Mouse (Mus musculus) 416B (cell line): ENCODE measurements around the gene Fam198a.

Source experiments
- DNase-seq: peaks from one replicate; pipeline ENCODE4 v3.0.0; 2011; ENCODE audit warnings: low read depth

The Fam198a gene

DNA sequence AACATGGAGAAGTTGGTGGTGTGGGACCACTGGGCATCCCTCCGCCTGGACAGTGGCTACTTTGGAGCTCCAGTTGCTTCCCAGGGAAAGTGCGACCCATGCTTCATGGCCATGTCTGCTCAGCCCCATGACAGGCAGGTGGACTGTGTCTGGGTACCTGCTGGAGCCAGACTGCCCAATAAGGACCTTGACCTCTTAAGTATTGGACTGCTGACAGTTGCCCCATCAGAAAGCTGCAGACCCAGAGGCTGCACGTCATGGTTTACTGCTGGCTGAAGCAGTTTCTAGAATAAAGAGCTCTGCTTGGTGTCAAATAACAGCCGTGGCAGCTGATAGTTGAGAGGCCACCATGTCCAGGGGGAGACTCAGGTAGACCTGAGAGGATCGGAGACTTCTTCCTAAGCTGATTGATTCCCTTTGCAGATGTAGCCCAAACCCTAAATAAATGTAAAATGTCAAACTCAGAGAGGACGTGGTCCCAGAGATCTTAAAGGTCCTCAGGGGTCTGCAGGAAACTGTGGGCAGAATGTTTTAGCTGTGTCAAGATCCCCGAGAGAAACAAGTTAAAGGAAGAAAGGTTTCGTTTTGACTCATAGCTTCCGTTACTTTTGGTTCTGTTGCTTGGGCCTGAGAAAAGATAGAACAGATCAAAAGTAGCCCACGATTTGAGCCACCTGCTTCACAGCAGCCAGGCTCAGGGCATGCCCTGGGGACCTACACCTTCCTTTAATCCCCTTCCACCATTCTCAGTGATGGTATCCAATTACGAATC, 24.0 kb upstream of the Fam198a start:
- peak; percentile 26 for DNase-seq

DNA sequence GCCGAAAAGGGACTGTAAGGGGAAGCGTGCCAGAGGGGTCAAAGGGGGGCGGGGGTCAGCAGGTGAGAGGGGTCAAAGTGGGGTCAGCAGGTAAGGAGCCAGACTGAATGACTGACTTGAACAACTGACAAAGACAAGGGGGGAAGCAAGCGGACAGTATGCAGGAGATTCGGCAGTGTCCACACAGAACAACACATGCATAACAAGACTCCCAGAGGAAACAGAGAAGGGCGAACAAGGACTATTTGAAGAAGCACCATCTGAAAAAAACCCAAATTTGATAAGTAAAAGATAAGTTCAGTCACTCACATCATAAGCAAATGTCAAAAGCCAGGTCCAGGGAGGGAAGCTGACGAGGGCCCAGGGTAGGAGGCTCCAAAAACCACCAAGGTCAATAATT, 23.1 kb upstream of the Fam198a start:
- no peak for DNase-seq

DNA sequence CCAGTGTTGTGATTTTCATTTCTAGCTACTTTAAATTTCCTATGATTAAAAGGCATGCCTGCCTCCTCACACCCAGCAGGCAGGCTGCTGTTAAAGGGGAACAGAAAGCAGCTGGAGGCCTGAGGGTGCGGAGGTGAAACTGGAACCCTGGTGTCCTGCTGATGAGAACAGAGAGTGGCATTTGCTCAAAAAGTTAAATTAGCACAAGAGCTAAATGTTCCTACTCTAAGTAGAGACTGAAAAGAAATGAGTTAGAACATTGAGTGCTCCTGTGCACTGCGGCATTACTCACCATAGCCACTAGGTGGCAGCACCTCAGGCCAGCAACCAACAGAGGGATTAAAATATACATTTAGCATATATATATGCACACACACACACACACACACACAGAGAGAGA, 22.3 kb upstream of the Fam198a start:
- peak; percentile 38 for DNase-seq

DNA sequence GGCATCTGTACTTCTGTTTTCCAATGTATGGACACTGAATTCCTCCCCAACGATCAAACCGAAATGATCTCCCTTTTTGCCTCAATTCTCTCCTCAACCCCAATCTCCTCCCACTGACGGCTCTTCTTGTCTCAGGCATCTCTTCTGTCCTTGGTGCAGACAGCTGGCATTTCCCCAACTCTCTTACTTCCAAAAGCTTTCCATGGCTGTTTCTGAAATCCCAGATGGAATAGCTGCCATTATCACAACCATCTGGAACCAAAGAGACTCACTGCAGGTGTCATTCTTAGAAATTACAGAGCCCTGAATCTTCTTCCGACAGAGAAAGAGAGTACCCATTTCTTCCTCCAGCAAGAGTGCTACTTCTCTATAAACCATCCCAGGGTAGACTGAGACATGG, 15.9 kb upstream of the Fam198a start:
- DNase-seq: no peak

DNA sequence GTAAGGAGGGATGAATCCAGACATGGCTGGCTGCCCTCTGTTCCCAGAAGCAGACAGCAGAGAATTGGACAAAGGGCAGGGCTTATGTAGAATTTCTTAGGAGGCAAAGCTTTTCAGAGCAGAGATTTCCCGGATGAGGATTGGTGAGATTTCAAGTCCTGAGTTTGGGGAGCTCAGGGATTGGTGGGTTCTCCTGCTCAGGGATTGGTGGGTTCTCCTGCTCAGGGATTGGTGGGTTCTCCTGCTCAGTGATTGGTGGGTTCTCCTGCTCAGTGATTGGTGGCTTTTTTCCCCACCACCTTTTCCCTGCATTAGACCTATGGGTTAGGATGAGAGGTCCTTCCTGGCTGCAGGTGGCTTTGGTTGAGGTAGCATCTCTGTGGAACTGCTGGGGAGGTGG, 13.8 kb upstream of the Fam198a start:
- no peak for DNase-seq

DNA sequence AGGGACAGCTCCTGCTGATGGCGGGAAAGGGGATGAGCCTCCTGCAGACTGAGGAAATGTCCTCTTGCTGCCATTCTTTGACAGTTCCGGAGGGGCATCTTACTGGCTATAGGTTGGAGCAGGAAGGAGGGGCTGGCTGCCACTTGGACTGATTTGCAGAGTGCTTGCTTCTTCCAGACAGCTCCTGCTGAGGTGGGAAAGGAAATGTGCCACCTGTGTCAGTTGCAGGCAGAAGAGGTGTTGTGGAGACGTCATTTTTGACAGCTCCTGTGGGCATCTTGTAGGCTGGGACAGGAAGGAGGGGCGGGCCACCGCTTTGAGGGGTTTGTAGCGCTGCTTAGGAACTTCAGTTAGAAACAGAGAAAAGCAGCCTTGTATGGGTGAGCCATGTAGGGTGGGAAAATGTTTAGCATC, 13.3 kb upstream of the Fam198a start:
- DNase-seq: no peak

DNA sequence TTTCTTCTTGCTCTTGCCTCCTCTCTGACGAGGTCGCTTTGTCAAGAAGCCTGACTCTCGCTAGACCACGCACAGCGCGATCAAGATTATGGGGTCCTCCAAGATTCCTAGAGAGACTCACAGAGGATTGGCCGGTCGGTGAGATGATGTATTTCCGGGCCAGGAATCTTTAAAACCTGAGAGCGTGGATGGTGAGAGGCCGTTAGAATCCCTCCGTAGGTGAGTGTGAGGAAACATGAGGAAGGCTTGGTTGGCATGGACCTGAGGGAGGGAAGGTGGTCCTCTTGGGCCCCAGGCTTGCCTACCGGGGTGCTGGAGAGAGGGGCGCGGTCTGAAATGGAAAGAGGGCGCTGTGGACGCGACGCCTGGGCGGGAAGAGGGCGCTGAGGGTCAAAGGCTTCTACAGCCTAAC, 12.8 kb upstream of the Fam198a start:
- no peak for DNase-seq

DNA sequence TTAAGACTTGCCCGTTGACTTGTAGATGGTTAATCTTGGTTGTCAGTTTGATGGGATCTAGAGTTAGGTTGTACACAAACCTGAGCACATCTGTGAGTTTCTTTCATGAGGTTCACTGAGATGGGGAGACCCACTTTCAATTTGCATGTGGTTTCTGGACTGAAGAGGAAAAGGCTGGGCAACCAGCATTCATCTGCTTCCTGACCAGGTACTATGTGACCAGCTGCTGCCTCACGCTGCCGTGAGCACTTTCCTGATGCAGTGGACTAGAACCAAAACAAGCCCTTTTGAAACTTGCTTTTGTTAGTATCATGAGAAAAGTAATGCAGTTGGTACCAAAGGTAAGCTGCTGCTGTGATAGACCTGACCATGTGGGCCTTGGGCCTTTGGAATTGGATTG, 7.8 kb upstream of the Fam198a start:
- peak; percentile 10 for DNase-seq

DNA sequence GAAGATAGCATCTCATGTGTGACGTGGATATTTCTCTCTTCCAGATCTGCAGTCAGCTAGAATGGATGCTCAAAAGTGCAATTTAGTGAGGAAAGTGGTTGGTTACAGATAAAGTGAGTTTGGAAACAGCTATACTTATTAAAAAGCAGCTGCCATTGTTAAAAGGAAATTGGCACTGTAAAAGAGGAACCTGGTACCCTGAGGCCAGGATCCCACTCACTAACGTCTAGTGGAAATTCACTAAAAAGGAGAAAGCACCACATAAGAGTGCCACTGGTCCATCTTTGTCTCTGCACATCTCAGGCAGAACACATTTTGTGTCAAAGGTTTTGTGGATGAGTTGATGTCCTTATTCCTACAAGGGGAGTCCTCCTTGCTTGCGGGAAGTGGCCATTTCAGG, 7.2 kb upstream of the Fam198a start:
- DNase-seq: no peak

DNA sequence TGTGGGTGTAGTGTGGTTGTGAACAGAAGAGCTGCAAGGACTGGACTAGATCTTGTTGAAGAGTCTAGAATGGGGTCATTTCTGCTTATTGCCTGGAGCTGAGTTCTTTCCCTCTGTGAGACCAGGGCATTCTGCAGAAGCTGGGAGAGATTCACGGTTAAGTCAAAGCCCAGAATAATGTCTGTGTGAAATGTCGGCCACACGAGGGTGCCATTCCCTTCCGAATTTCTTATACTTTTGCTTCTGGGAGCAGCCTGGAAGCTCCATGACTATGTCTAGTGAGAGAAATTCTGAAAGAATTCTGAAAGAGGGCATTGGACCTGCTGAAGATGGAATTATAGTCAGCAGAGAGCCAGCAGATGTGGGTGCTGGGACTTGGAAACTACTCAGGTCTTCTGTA, 3.0 kb upstream of the Fam198a start:
- peak; percentile 56 for DNase-seq

DNA sequence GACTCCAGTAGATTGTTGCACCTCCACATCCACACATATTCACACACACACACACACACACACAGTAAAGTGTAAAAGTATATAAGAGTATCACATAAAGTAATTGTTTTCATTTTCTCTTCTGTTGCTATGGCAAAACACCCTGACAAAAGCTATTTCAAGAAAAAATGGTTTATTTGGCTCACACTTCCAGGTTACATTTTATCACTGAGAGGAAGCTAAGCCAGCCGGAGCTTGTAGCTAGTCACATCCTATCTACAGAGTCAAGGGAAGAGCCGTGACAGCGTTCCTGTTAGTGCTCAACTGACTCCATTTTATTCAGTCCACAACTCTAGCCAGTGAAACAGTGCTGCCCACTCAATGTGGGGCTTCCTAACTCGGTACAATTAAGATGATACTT, 2.4 kb upstream of the Fam198a start:
- no peak for DNase-seq

DNA sequence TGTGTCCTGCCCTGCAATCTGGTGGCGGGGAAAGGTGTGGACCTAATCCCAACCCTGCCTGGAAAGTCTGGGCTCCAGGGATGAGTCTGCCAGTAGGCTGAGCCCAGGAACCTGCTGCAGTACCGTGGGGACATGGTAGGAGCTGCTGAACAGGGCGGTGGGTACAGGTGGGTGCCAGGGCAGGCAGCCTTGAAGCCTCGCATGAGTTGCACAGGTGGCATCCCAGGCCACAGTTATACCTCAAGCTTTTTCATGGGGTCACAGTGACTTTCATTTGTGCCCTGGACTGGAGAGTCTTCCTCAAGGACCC, 281 bp downstream of the Fam198a start:
- no peak for DNase-seq

DNA sequence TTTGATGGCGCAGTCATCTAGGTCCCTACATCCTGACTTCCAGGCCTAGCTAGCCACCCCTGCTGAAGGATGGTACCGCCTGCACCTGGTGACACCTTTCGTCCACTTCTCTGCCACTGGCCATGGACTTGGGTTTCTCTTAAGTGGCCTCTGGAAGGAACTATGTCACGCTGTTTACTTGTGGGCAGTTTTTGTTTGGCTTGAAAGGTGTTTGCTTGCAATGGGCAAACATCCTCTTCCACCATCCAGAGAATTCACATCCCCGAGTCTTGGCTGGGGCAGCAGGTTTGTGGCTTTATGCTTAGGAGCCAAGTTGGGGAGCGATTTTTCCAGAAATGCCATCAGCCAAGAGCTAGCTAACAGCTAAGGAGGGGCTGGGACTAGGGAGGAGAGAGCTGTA, 1.8 kb downstream of the Fam198a start:
- no peak for DNase-seq

DNA sequence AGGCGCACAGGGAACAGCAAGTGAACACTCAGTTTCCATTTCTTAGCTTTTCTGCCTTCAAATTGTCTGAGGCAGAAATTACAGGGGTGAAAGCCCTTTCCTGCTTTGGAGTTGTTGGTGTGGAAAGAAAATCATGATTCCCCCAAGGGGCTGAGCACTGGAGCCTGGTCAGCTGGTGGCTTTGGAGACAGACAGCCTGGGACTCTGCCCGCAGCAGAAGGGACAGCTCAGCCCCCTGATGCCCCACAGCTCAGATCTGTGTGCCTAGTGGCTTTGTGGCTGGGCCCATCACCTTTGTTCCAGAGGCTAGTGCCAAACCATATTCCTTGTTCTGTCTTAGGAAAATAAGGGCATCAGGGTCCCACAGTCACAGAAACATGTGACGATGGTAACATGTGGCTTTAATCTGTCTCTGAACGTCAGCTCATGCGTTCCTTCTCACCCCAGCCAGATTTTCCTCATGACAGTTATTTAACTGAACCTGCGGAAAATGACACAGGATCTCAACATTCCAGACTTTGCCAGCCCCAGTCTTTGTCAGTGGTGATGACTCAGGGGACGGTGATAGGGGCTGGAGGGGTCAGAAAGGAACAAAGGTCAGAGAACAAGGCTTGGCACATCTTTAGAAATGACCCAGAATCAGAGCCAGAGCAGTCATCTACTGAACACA, 9.3 kb downstream of the Fam198a start:
- no peak for DNase-seq

DNA sequence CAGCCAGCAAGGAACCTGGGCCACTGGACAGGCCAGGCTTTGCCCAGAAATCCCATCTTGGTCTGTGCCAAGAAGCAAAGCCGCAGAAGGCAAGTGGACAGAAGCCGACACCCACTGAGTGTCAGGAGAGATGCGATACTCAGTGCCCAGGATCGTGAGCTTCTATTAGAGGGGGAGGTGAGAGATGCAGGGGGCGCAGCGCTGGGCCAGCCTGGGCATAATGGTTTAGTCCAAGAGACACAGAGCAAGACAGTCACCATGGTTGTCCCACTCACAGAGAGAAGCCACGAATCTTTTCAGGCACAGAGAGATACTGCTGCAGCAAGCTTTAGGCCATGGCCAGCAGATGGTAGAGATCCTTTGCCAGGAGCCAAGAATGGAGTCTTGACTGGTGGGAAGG, 14.2 kb downstream of the Fam198a start:
- DNase-seq: no peak

DNA sequence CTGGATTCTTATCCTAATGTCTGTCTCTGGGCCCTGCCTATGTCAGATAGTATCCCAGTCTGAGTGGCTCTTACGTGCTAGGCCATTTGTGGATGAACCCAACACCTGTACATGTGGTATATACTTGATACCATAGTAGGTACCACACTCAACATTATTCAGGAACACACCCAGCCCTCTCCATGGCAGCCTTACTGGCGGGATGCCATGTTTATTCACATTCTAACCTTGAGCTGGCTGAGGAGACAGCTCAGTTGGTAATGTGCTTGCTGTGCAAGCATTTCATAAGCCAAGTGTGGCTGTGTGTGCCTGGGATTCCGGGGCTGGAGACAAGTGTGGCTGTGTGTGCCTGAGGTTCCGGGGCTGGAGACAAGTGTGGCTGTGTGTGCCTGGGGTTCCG, 17.5 kb downstream of the Fam198a start:
- DNase-seq: no peak

DNA sequence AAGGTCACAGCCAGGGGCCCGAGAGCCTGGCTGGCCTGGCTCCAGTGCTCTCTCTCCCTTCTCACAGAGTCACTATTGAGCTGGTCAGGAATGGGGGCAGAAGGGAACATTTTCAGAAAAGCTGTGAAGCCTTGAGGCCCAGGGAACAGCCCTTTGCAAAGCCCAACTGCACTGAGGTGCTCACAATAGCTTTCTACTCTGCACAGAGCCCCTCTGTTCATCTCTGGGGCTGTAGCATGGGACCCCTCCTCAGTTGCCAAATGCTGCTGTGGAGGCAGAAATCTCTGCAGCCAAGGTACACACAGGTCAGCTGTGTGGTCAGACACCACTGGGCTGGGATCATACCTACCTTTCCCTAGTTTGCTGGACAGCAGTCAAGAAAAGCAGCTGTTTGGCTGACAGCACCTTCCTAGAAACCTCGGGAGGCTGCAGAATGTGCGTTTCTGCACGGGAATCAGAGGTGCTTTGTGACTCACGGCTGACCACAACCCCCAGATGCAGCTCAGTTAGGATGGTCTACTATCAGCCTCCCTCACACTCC, 19.1 kb downstream of the Fam198a start:
- DNase-seq: no peak

DNA sequence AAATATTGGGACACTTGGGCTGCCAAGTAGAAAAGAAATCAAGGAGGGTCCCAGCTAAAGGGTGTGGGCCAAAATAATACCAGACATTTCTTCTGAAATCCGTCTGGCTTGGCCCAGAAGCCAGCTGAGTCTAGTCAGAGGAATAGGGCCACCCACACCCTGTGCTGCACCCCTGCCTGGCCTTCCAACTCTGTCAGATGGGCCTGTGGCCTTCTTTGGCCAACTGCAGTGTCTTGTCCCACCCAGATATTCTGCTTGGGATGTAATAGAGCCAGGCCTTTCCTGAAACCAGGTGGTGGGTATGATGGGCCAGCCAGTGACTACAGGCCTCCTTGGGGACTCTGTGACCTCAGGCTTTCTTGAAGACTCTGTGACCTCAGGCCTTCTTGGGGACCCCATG, 22.4 kb downstream of the Fam198a start:
- no peak for DNase-seq

DNA sequence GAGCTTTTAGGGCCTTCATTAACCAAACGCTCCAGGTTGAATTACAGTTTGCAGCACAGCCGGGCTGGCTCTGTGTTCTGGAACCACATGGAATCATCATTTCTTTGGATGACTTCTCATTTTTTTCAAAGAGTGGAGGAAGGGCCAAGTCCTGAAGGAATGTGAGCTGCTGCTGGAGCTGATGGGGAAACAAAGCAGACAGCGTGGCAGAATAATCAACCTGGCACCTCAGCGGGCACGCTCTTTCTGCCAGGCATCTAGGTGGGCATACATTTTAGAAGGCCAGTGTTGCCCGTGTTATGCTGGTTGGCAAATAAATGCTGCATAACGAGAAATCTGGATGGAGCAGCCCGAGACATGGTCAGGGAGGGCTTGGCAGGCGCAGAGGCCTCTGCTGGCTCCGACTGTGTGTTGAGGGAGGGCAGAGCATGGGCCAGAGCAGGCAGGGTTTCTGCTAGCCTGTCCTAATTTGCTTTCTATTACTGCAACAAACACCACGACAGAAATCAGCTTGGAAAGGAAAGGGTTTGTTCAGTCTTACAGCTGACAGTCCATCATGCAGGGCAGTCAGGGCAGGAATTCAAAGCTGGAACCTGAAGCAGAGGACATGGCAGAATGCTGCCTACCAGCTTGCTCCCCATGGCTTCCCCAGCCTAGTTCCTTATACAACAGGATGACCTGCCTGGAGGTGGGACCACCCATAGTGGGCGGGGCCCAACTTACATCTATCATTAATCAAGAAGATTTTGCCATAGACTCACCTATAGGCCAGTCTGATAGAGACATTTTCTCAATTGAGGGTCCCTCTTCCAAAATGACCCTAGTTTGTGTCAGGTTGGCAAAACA, 23.6 kb downstream of the Fam198a start:
- no peak for DNase-seq

DNA sequence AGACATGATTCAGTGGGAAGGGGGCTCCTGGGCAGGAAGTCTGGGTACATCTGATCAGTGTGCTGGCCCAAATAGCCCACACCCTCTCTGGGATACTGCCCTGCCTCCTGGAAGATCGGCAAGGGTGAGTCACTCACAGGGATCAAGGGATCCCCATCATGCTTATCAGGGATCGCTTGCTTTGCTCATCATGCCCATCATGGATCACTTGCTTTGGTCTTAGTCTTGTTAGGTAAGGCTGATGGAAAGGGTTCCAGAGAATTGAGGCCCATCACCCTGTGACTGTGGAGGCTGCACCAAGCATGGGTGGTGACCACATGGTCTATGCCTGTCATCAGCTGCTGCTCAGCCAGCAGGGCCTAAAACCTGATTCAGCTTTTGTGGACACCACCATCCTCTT, 24.5 kb downstream of the Fam198a start:
- DNase-seq: no peak

DNA sequence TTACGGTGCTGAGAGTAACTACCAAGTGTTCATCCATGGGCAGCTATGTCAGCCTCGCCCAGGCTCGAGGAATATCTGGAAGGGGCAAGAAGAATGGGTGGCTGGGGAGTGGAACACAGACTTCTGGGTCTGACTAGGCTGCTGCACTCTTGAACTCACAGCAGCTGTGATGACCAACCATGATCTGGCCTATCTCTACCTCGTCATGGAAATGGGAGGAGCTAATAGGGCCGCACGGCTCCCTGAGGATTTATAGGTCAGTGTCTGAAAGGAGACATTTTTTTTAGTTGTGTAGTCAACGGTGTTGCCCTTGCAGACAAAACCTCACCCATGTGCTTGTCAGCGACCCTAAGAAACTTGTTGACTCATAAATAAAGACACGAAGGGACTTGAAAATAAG, 30.3 kb downstream of the Fam198a start:
- no peak for DNase-seq

DNA sequence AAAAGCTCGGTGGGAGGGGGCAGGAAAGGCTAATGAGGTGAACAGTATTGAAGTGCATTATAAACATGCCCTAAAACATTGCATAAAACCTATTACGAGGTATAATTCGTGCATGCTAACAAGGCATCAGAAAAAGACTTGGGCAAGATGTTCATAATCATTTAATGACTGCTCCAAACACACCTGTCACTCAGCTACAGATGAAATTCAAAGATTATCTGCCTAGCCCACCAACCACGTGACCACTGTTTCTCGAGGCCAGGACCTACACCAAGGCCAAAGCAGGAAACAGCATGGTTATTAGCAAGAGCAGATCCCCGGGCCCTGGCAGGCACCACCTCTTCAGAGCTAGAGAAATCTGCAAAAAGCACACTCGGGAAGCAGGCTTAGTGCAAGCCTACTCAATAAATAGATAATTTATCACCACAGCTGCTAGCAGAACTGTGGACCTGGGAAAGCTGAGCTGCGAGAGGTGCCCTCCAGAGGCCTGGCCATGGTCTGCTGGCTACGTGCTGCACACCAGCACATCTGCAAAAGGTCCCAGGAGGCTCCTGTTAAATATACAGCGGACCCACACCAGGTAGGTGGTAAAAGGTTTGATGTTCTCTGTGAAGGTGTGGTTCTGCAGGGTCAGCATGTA, 30.8 kb downstream of the Fam198a start:
- no peak for DNase-seq
